Mouse (Mus musculus): ENCODE results near the gene Kif26a. TPM values are rescaled to one million over a fixed set of nuclear protein-coding genes. Genes with fewer than 3 reads are reported as not detected.

The Kif26a gene
- total and polyA plus RNA-seq, 2 experiments from 2014 or later: 1.9 to 26.3 TPM

GRCm38 (mm10) chr12:112158246-112158645, 12.2 kb downstream of the Kif26a start:
- Histone ChIP-seq H3K9ac (replicated peaks; ENCODE audit: low read length) (no peak overlapping the region), H3K36me3 (ENCODE audit: insufficient read depth, low read length) (no peaks in the 10 kb centered on the region), H3K4me3 (ENCODE audit: low read length) (no peak overlapping the region), H3K4me2 (ENCODE audit: low read depth, low read length) (no peak overlapping the region), H3K9me3 (ENCODE audit: low read length) (no peaks in the 10 kb centered on the region), H3K27ac (no peak overlapping the region), H3K27me3 (ENCODE audit: insufficient read depth, low read length) (no peaks in the 10 kb centered on the region), H3K4me1 (ENCODE audit: insufficient read depth, low read length) (peaks cover 14% of the 10 kb centered on the region; the same call in 1 of the 2 replicates)
- no peak for DNase-seq (ENCODE audit: low spot score)
- ATAC-seq: no peak
- 72% methylated on average over 8 of the region's 8 CpGs for WGBS
- TF ChIP-seq CTCF (IDR thresholded peaks at IDR 0.05; ENCODE audit: low read depth): no peak

GRCm38 (mm10) chr12:112158784-112159183, 12.8 kb downstream of the Kif26a start:
- no peak overlapping the region for H3K4me2 ChIP-seq (ENCODE audit: low read depth, low read length)
- no peak overlapping the region for H3K27ac ChIP-seq
- no peak overlapping the region for H3K4me3 ChIP-seq (ENCODE audit: low read length)
- no peak for ATAC-seq
- no peaks in the 10 kb centered on the region for H3K27me3 ChIP-seq (ENCODE audit: insufficient read depth, low read length)
- no peak for DNase-seq (ENCODE audit: low spot score)
- H3K36me3 ChIP-seq (ENCODE audit: insufficient read depth, low read length): no peaks in the 10 kb centered on the region
- H3K4me1 ChIP-seq (ENCODE audit: insufficient read depth, low read length): peaks cover 16% of the 10 kb centered on the region; the same call in 1 of the 2 replicates
- no peaks in the 10 kb centered on the region for H3K9me3 ChIP-seq (ENCODE audit: low read length)
- TF ChIP-seq CTCF (IDR thresholded peaks at IDR 0.05; ENCODE audit: low read depth): no peak
- no peak overlapping the region for H3K9ac ChIP-seq (replicated peaks; ENCODE audit: low read length)

DNA sequence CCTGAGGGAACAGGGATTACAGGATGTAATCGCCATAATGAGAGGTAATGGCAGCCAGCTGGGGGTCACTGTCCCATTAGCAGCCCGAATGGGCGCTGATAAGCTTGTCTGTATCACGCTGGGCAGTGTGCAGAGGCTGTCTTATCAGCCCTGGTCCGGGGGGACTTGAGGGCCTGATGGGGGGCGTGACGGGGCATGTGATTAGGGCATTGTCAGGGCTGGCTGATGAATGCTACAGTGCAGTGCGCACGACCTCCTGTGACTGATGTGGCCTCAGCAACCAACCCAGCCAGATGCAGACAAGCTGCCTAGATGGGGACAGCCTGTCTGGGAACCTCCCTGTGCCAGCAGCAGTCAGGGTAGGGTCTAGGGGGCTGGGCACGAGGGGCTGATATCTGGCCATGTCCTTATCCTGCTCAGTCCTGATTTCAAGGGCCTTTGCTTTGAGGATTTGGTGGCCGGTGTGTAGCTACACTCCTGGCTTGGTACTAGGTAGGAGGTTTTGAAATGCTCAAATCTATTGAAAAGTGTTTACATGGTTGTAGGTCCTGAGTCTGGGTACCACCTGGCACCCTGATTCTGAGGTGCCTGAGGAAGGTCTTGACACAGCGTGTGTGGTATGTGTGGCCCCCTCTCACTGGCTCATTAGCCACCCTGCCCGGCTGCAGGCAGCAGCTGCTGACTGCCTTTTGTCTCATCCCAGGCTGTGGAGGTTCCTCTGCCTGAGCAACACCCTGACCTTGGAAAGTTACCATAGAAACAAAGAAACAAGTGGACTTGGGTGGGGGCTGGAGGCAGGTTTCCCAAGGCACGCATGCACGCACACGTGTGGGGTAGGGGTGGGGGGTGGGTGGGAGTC, 18.2 kb downstream of the Kif26a start:
- Histone ChIP-seq H3K4me3 (ENCODE audit: low read length) (no peak overlapping the region), H3K9ac (replicated peaks; ENCODE audit: low read length) (no peak overlapping the region), H3K4me1 (ENCODE audit: insufficient read depth, low read length) (peaks cover 9% of the 10 kb centered on the region; the same call in 1 of the 2 replicates), H3K27ac (no peak overlapping the region), H3K36me3 (ENCODE audit: insufficient read depth, low read length) (no peaks in the 10 kb centered on the region), H3K27me3 (ENCODE audit: insufficient read depth, low read length) (no peaks in the 10 kb centered on the region), H3K4me2 (ENCODE audit: low read depth, low read length) (no peak overlapping the region), H3K9me3 (ENCODE audit: low read length) (no peaks in the 10 kb centered on the region)
- 18% methylated on average over 16 of the region's 16 CpGs for WGBS
- DNase-seq (ENCODE audit: low spot score): no peak
- no peak for TF ChIP-seq CTCF (IDR thresholded peaks at IDR 0.05; ENCODE audit: low read depth)
- ATAC-seq: no peak

GRCm38 (mm10) chr12:112164840-112165219, 18.8 kb downstream of the Kif26a start:
- Histone ChIP-seq H3K9me3 (ENCODE audit: low read length) (no peaks in the 10 kb centered on the region), H3K27me3 (ENCODE audit: insufficient read depth, low read length) (no peaks in the 10 kb centered on the region), H3K36me3 (ENCODE audit: insufficient read depth, low read length) (no peaks in the 10 kb centered on the region), H3K9ac (replicated peaks; ENCODE audit: low read length) (no peak overlapping the region), H3K4me2 (ENCODE audit: low read depth, low read length) (no peak overlapping the region), H3K4me3 (ENCODE audit: low read length) (no peak overlapping the region), H3K4me1 (ENCODE audit: insufficient read depth, low read length) (peaks cover 9% of the 10 kb centered on the region; the same call in 1 of the 2 replicates), H3K27ac (no peak overlapping the region)
- no peak for DNase-seq (ENCODE audit: low spot score)
- ATAC-seq: no peak
- WGBS: 70% methylated on average over 6 of the region's 6 CpGs
- TF ChIP-seq CTCF (IDR thresholded peaks at IDR 0.05; ENCODE audit: low read depth): no peak

GRCm38 (mm10) chr12:112169240-112169639, 23.2 kb downstream of the Kif26a start:
- TF ChIP-seq CTCF (IDR thresholded peaks at IDR 0.05; ENCODE audit: low read depth): no peak
- DNase-seq (ENCODE audit: low spot score) (peak; percentile 31), ATAC-seq (no peak)
- no peaks in the 10 kb centered on the region; the same call in 1 of the 2 replicates for H3K36me3 ChIP-seq (ENCODE audit: insufficient read depth, low read length)
- H3K27me3 ChIP-seq (ENCODE audit: insufficient read depth, low read length): no peaks in the 10 kb centered on the region
- WGBS: 61% methylated on average over 5 of the region's 5 CpGs
- H3K9me3 ChIP-seq (ENCODE audit: low read length): no peaks in the 10 kb centered on the region
- H3K9ac ChIP-seq (replicated peaks; ENCODE audit: low read length): no peak overlapping the region
- H3K4me1 ChIP-seq (ENCODE audit: insufficient read depth, low read length): peaks cover 14% of the 10 kb centered on the region
- no peak overlapping the region for H3K4me2 ChIP-seq (ENCODE audit: low read depth, low read length)
- H3K4me3 ChIP-seq (ENCODE audit: low read length): no peak overlapping the region
- no peak overlapping the region for H3K27ac ChIP-seq

- Histone ChIP-seq H3K27ac (peak overlapping the region; percentile 62), H3K27me3 (ENCODE audit: insufficient read depth, low read length) (no peaks in the 10 kb centered on the region), H3K9ac (replicated peaks; ENCODE audit: low read length) (no peak overlapping the region), H3K4me1 (ENCODE audit: insufficient read depth, low read length) (peaks cover 11% of the 10 kb centered on the region; the same call in 1 of the 2 replicates), H3K4me3 (ENCODE audit: low read length) (no peak overlapping the region), H3K9me3 (ENCODE audit: low read length) (no peaks in the 10 kb centered on the region), H3K4me2 (ENCODE audit: low read depth, low read length) (no peak overlapping the region), H3K36me3 (ENCODE audit: insufficient read depth, low read length) (no peaks in the 10 kb centered on the region; the same call in 1 of the 2 replicates)
- DNase-seq (ENCODE audit: low spot score) (peak; percentile 41), ATAC-seq (peak; percentile 52; the same call in 1 of the 2 replicates)
- TF ChIP-seq CTCF (IDR thresholded peaks at IDR 0.05; ENCODE audit: low read depth): no peak
- WGBS: 21% methylated on average over 20 of the region's 20 CpGs
Observed at GRCm38 (mm10) chr12:112170671-112171574, 24.9 kb downstream of the Kif26a start.

All from hindbrain, postnatal 0 days (tissue).